In genomic region chr7:98121673-98122072, GRCm38 (mm10) we compare ENCODE assay signal across 29 mouse cellular contexts. TPM values are rescaled to one million over a fixed set of nuclear protein-coding genes. Genes with fewer than 3 reads are reported as not detected.
DNase-seq lines count a peak whose midpoint lies in the region; TF ChIP-seq lines count a peak whose summit lies in the region.
"Had no signal": no experiment of that assay in that cellular context is flagged by ENCODE, and none has a peak within 500 bp of the region (broad histone marks: within the 10 kb centered on the region; RNA-seq: fewer than 3 reads in every experiment).

No protein-coding gene starts in this region.

- DNase-seq in adrenal gland, adult 2 months = peak; percentile 65
- no peak for DNase-seq in adrenal gland, adult 8-10 months
- DNase-seq in heart, adult 11 months = peak; percentile 92
- DNase-seq in heart, postnatal 4 days = no peak
- DNase-seq in heart, postnatal 10 days = peak; percentile 6 to 30
- DNase-seq in heart, postnatal 25 days (ENCODE audit: low spot score) = no peak
- DNase-seq in testis, postnatal 14 days (ENCODE audit: low spot score) = no peak
- DNase-seq: cerebellum, adult 18-20 months; gastrocnemius, postnatal 10 days; kidney, adult 2 months; kidney, postnatal 36 days; liver, embryonic 13.5 days; lung, adult 2 months; lung, postnatal 14 days; right cerebral cortex, adult 18-20 months; thymus, adult 18-20 months; thymus, postnatal 25 days had no signal

- H3K36me3 ChIP-seq in testis, adult 2 months (ENCODE audit: control insufficient read depth, insufficient read depth, low read length) = no peaks in the 10 kb centered on the region
- H3K36me3 ChIP-seq: embryonic facial prominence, embryonic 13.5 days; G1E; hindbrain, embryonic 12.5 days; intestine, embryonic 15.5 days; limb, embryonic 10.5 days; limb, embryonic 15.5 days; midbrain, embryonic 12.5 days had no signal

- H3K4me3 ChIP-seq in testis, adult 2 months (ENCODE audit: control insufficient read depth, low read depth, low read length) = no peak overlapping the region
- H3K4me3 ChIP-seq: embryonic facial prominence, embryonic 13.5 days; hindbrain, embryonic 12.5 days; intestine, embryonic 15.5 days; limb, embryonic 10.5 days; limb, embryonic 15.5 days; liver, embryonic 13.5 days; midbrain, embryonic 12.5 days; myocyte; neural tube, embryonic 12.5 days had no signal

- H3K4me1 ChIP-seq in testis, adult 2 months (ENCODE audit: control insufficient read depth, insufficient read depth, low read length) = peaks cover 7% of the 10 kb centered on the region
- H3K4me1 ChIP-seq: neural tube, embryonic 12.5 days had no signal

- H3K27me3 ChIP-seq in testis, adult 2 months (ENCODE audit: control insufficient read depth, insufficient read depth, low read length) = no peaks in the 10 kb centered on the region
- H3K27me3 ChIP-seq: intestine, embryonic 15.5 days; limb, embryonic 15.5 days; liver, embryonic 13.5 days; neural tube, embryonic 12.5 days had no signal

- TF ChIP-seq CTCF in testis, adult 2 months (IDR thresholded peaks at IDR 0.05; ENCODE audit: control insufficient read depth, insufficient read depth, insufficient replicate concordance, low read depth, low read length) = no peak

- TF ChIP-seq POLR2A in testis, adult 2 months (IDR thresholded peaks at IDR 0.05; ENCODE audit: control insufficient read depth, low read depth, low read length) = no peak

- intact Hi-C loops in heart, postnatal 10 days (cut with DNase I) = loop anchor here (5.0 to 10.0 kb wide), 2 partner anchors 137 to 374 kb away; no protein-coding TSS in a partner anchor
- intact Hi-C loops in heart, postnatal 25 days (cut with DNase I) = no loop called here

- H3K27ac ChIP-seq in testis, adult 2 months (ENCODE audit: control insufficient read depth, insufficient read depth, low read depth, low read length) = peak overlapping the region; percentile 52
- H3K27ac ChIP-seq: embryonic facial prominence, embryonic 13.5 days; hindbrain, embryonic 12.5 days; hindbrain, postnatal 0 days; intestine, embryonic 15.5 days; limb, embryonic 10.5 days; limb, embryonic 15.5 days; liver, embryonic 13.5 days; midbrain, embryonic 12.5 days; neural tube, embryonic 12.5 days had no signal

RNA-seq across cellular contexts. Expression of gene Myo7a, which starts 2.3 kb away (rescaled TPM):
- total RNA-seq in adrenal gland, adult 2 months (2021) = 100 to 1,000 TPM; 140 to 146 TPM
- 136 and 180 TPM in 2 replicates for polyA plus RNA-seq in adrenal gland, adult 2 months (2012; rRNA removed)
- 100 to 1,000 TPM; 160 to 412 (median 278) TPM for total RNA-seq in adrenal gland, adult 8-10 months (2022)
- total RNA-seq in heart, postnatal 4 days (2021) = 1 to 10 TPM; 4.2 to 5.4 TPM
- total RNA-seq in heart, postnatal 10 days (2021) = 1 to 10 TPM; 4.2 to 4.6 TPM
- 1 to 10 TPM; 4.2 to 5.4 TPM for total RNA-seq in heart, postnatal 25 days (2021)
- polyA plus RNA-seq in testis, adult 2 months (2012; rRNA removed) = 98.0 and 110 TPM in 2 replicates

RNA-seq across cellular contexts. Expression of gene Omp, which starts 23.6 kb away (rescaled TPM):
- 1 to 10 TPM in 1 of 2 experiments, under 1 TPM in 1; 0.17 to 5.7 TPM for total RNA-seq in adrenal gland, adult 2 months (2021)
- polyA plus RNA-seq in adrenal gland, adult 2 months (2012; rRNA removed) = 3.3 and 10.3 TPM in 2 replicates
- total RNA-seq in adrenal gland, adult 8-10 months (2022) = 1 to 10 TPM in 2 of 4 experiments, under 1 TPM in 2; 0.40 to 1.4 (median 0.94) TPM
- total RNA-seq in heart, postnatal 4 days (2021) = under 1 TPM in 1 of 2 experiments, not detected in 1; 0.11 TPM
- under 1 TPM; 0.12 to 0.14 TPM for total RNA-seq in heart, postnatal 10 days (2021)
- total RNA-seq in heart, postnatal 25 days (2021) = under 1 TPM in 1 of 2 experiments, not detected in 1; 0.11 TPM
- 0.11 and 0.14 TPM in 2 replicates for polyA plus RNA-seq in testis, adult 2 months (2012; rRNA removed)
- polyA plus RNA-seq: forebrain, embryonic 11.5 days; G1E; midbrain, embryonic 12.5 days had no signal

RNA-seq across cellular contexts. Expression of gene Capn5, which starts 56.4 kb away (rescaled TPM):
- total RNA-seq in adrenal gland, adult 2 months (2021) = 1 to 10 TPM; 4.1 to 6.1 TPM
- 8.4 and 11.2 TPM in 2 replicates for polyA plus RNA-seq in adrenal gland, adult 2 months (2012; rRNA removed)
- total RNA-seq in adrenal gland, adult 8-10 months (2022) = 10 to 100 TPM in 2 of 4 experiments, 1 to 10 TPM in 2; 6.8 to 11.1 (median 9.8) TPM
- total RNA-seq in heart, postnatal 4 days (2021) = 1 to 10 TPM; 2.0 to 2.2 TPM
- 1 to 10 TPM; 1.9 to 3.0 TPM for total RNA-seq in heart, postnatal 10 days (2021)
- 1 to 10 TPM; 1.9 to 2.0 TPM for total RNA-seq in heart, postnatal 25 days (2021)
- 0.85 and 2.2 TPM in 2 replicates for polyA plus RNA-seq in testis, adult 2 months (2012; rRNA removed)

Comparison
In these comparisons a context has a peak if more than half of its experiments do, and no peak if none do; other contexts are left out.
1. DNase-seq: peak in adrenal gland, adult 2 months (single experiment), heart, adult 11 months (single experiment) and heart, postnatal 10 days (2 of 2); none in adrenal gland, adult 8-10 months (single experiment), heart, postnatal 4 days (single experiment), heart, postnatal 25 days (single experiment) and testis, postnatal 14 days (single experiment).
2. RNA of gene Myo7a, which starts 2.3 kb away (total RNA-seq): 160 to 412 TPM in adrenal gland, adult 8-10 months and 140 to 146 TPM in adrenal gland, adult 2 months; 4.2 to 5.4 TPM in heart, postnatal 25 days, 4.2 to 5.4 TPM in heart, postnatal 4 days and 4.2 to 4.6 TPM in heart, postnatal 10 days; every median in the first group is over 10 times any median in the second.